Mouse (Mus musculus) kidney, postnatal 0 days (tissue): Measurements from ENCODE around the gene 1700056E22Rik. TPM values are rescaled to one million over a fixed set of nuclear protein-coding genes. Genes with fewer than 3 reads are reported as not detected.

Experiments used
- ATAC-seq: fragments of 200-750 bp; cut with Nextera tagmentation; replicated peaks from 2 replicates; pipeline ENCODE4 v1.8.0; 2017; ENCODE audit warnings: low read depth, moderate number of reproducible peaks, moderate TSS enrichment, moderate library complexity; ENCODE audit not compliant: low FRiP score
- DNase-seq: peaks from one replicate; pipeline ENCODE4 v3.0.0-alpha.2; 2016; ENCODE audit warnings: low spot score
- H3K27ac ChIP-seq: fragments of 300-500 bp; sonication (generic); 2 replicates; pipeline ENCODE4 v1.5.1; 2014; ENCODE audit warnings: mild to moderate bottlenecking
- H3K27me3 ChIP-seq: fragments of 300-500 bp; sonication (generic); 2 replicates; pipeline ENCODE4 v1.6.1; 2014; ENCODE audit warnings: low read length, mixed read lengths; ENCODE audit not compliant: insufficient read depth
- H3K36me3 ChIP-seq: fragments of 300-500 bp; sonication (generic); 2 replicates; pipeline ENCODE4 v1.6.1; 2014; ENCODE audit warnings: low read length, mixed read lengths; ENCODE audit not compliant: insufficient read depth
- H3K4me1 ChIP-seq: fragments of 300-500 bp; sonication (generic); replicated peaks from 2 replicates; pipeline ENCODE4 v1.6.1; 2014; ENCODE audit warnings: antibody characterized with exemption, low read length, mixed read lengths; ENCODE audit not compliant: insufficient read depth
- H3K4me2 ChIP-seq: fragments of 300-500 bp; sonication (generic); 2 replicates; pipeline ENCODE4 v1.6.1; 2014; ENCODE audit warnings: mild to moderate bottlenecking, low read length, moderate library complexity, mixed read lengths
- H3K4me3 ChIP-seq: fragments of 300-500 bp; sonication (generic); replicated peaks from 2 replicates; pipeline ENCODE4 v1.5.1; 2014; ENCODE audit warnings: low read depth, low read length
- H3K9ac ChIP-seq: fragments of 300-500 bp; sonication (generic); 2 replicates; pipeline ENCODE4 v1.6.1; 2014; ENCODE audit warnings: low read depth, low read length
- H3K9me3 ChIP-seq: fragments of 300-500 bp; sonication (generic); replicated peaks from 2 replicates; pipeline ENCODE4 v1.6.1; 2016; ENCODE audit warnings: low read length, inconsistent platforms, mixed read lengths
- CTCF ChIP-seq: IDR thresholded peaks from 2 replicates; pipeline ENCODE4 v1.5.1; 2016; ENCODE audit warnings: antibody characterized with exemption, low read depth, mild to moderate bottlenecking, moderate library complexity
- WGBS: fragments of 180-500 bp; shearing (Covaris S2); extraction: QIAGEN DNeasy Blood & Tissue Kit; methylation state at CpG from one replicate; pipeline ENCODE4 v1.1.7; 2014; 5-methylcytosine and 5-hydroxymethylcytosine counted together
- polyA plus RNA-seq: library from polyadenylated mRNA; unstranded; fragments of >200 nt; fragmentation: Nextera tagmentation; extraction: Ambion mirVana; gene quantifications from 2 replicates; pipeline ENCODE4 v1.2.1, GENCODE M21; 2015

1700056E22Rik gene
- polyA plus RNA-seq, 1 experiment from 2014 or later = 2.3 TPM

DNA sequence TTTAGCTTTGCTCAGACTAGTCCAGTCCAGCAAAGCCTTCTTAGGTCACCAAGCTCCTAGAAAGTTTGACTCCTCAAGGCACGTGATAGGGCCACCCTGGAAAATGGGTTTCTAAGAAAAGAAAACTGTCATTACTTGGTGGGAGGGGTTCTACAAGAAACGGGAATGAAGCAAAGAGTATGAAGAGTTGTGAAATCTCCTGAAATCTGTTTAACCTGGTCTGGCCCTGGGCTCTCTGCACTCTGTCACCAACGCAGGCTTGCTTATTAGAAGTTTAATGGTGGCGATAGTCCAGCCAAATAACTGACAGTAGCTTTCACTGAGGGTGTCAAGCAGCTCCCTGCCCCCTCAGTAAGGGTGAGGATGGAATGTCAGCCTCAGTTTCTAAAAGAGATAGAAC, 19.0 kb upstream of the 1700056E22Rik start:
- Histone ChIP-seq H3K4me3 (no peak overlapping the region), H3K4me1 (0 out of 2 replicates have a peak, but pooled peaks cover 3% of the 10 kb centered on the region), H3K27ac (no peak overlapping the region), H3K9ac (no peak overlapping the region), H3K36me3 (no peaks in the 10 kb centered on the region), H3K9me3 (no peaks in the 10 kb centered on the region), H3K27me3 (no peaks in the 10 kb centered on the region), H3K4me2 (no peak overlapping the region)
- TF ChIP-seq CTCF = no peak
- WGBS = 82% methylated on average over 4 of the region's 4 CpGs
- DNase-seq (no peak), ATAC-seq (no peak)

DNA sequence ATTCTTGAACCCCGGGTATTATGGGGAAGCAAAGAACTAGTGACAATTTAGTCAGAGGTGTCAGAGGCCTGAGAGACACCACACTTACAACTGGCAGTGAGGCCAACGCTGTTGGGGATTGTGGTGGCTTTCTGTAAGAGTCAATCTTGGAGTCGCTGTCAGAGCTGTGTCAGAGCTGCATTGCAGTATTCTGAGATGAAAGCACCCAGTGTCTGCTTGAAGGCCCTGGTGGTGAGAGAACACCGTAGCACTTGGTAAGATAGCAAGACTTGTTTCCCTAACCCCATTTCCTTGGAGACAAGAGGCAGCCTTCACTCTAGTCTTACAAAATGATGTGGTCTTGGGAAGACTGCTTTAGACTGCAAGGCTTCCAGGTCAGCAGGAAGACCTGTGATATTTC, 18.2 kb upstream of the 1700056E22Rik start:
- H3K4me2 ChIP-seq = no peak overlapping the region
- 61% methylated on average over 4 of the region's 4 CpGs for WGBS
- no peak overlapping the region for H3K27ac ChIP-seq
- H3K9me3 ChIP-seq = no peaks in the 10 kb centered on the region
- H3K27me3 ChIP-seq = no peaks in the 10 kb centered on the region
- no peak for DNase-seq
- no peak for ATAC-seq
- H3K9ac ChIP-seq = no peak overlapping the region
- H3K36me3 ChIP-seq = no peaks in the 10 kb centered on the region
- TF ChIP-seq CTCF = 0 out of 2 replicates have a peak, but pooled peaks have one; percentile 6
- 0 out of 2 replicates have a peak, but pooled peaks cover 3% of the 10 kb centered on the region for H3K4me1 ChIP-seq
- H3K4me3 ChIP-seq = no peak overlapping the region

DNA sequence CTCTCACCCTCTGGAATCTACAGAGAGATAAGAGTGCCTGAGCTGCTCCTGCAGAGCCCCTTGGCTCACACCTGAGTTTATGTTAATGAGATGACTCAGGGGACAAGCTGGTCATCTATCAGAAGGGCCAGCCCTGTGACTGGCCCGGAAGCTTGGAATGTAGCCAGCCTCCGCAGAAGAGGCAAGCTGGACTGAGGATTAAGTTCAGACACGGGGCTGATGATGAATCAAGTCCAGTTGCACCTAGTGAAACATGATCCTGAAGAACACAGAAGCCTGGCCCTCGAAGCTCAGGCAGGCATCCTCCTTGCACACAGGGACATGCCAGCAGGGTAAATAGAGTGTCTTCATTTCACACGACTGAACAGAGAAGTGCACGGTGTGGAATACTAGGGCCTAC, 17.7 kb upstream of the 1700056E22Rik start:
- 10% methylated on average over 6 of the region's 6 CpGs for WGBS
- H3K9ac ChIP-seq = no peak overlapping the region
- no peaks in the 10 kb centered on the region for H3K27me3 ChIP-seq
- no peaks in the 10 kb centered on the region for H3K9me3 ChIP-seq
- ATAC-seq (no peak; the same call in 1 of the 2 replicates), DNase-seq (peak; percentile 58)
- no peak overlapping the region for H3K4me2 ChIP-seq
- no peaks in the 10 kb centered on the region for H3K36me3 ChIP-seq
- TF ChIP-seq CTCF = no peak
- no peak overlapping the region for H3K27ac ChIP-seq
- 0 out of 2 replicates have a peak, but pooled peaks cover 3% of the 10 kb centered on the region for H3K4me1 ChIP-seq
- H3K4me3 ChIP-seq = no peak overlapping the region

DNA sequence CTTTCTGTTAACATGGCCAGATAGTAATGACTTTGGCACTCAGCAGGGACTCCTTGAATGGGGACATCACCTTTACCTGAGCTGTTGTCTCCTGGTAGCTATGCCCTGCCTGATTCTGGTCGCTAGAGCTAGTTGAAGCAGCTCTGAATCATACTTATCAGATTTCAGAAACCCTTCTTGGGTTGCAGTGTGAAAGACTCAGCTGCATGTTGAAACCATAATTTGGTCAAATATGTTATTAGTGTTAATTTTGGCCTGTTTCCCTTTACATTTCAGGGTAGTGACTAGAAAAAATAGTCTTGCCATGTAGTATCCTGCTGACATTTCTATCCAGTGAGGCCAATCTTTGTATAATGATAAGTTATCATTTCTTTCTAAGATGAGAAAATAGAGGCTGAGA, 17.2 kb upstream of the 1700056E22Rik start:
- no peak for TF ChIP-seq CTCF
- Histone ChIP-seq H3K27me3 (no peaks in the 10 kb centered on the region), H3K4me3 (no peak overlapping the region), H3K27ac (no peak overlapping the region), H3K4me1 (0 out of 2 replicates have a peak, but pooled peaks cover 3% of the 10 kb centered on the region), H3K9ac (no peak overlapping the region), H3K4me2 (no peak overlapping the region), H3K9me3 (no peaks in the 10 kb centered on the region), H3K36me3 (no peaks in the 10 kb centered on the region)
- ATAC-seq (no peak), DNase-seq (no peak)
- 48% methylated on average over 1 of the region's 1 CpGs for WGBS

- WGBS = 64% methylated on average over 10 of the region's 10 CpGs
Measured at GRCm38 (mm10) chr1:184048675-184049418, 14.7 kb upstream of the 1700056E22Rik start.

DNA sequence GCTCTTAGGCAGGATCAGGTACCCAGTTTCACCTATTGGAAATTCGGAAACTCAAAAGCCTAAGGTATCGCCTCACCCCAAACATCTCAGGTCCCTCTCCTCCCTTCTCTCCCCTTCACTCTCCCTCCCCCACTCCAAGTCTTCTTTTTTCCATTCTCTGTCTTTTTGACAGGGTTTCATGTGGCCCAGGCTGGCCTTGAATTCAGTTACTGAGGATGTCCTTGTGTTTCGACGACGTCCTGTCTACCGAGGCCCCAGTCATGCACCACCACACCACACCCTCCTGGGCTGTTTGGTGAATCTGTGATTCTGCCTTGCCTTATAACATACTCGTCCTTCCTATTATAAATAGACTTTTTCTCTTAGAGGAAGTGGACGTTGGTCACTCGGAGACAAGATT, 13.7 kb upstream of the 1700056E22Rik start:
- no peak for TF ChIP-seq CTCF
- 0 out of 2 replicates have a peak, but pooled peaks cover 3% of the 10 kb centered on the region for H3K4me1 ChIP-seq

More at GRCm38 (mm10) chr1:184048675-184049418, 14.7 kb upstream of the 1700056E22Rik start:
- H3K4me3 ChIP-seq = no peak overlapping the region
- no peaks in the 10 kb centered on the region for H3K36me3 ChIP-seq
- TF ChIP-seq CTCF = no peak
- no peaks in the 10 kb centered on the region for H3K9me3 ChIP-seq
- DNase-seq (no peak), ATAC-seq (no peak)
- no peak overlapping the region for H3K27ac ChIP-seq
- 0 out of 2 replicates have a peak, but pooled peaks cover 3% of the 10 kb centered on the region for H3K4me1 ChIP-seq
- H3K27me3 ChIP-seq = no peaks in the 10 kb centered on the region
- H3K4me2 ChIP-seq = no peak overlapping the region
- H3K9ac ChIP-seq = no peak overlapping the region

More for the DNA sequence above, 13.7 kb upstream of the 1700056E22Rik start:
- Histone ChIP-seq H3K9ac (no peak overlapping the region), H3K27ac (no peak overlapping the region), H3K27me3 (no peaks in the 10 kb centered on the region), H3K9me3 (no peaks in the 10 kb centered on the region), H3K4me2 (no peak overlapping the region), H3K4me3 (no peak overlapping the region), H3K36me3 (no peaks in the 10 kb centered on the region)
- DNase-seq (no peak), ATAC-seq (no peak)
- 68% methylated on average over 9 of the region's 9 CpGs for WGBS
